Mouse (Mus musculus): ENCODE measurements around the gene Prdm11.
A peak's percentile ranks its signal among the peaks of the same experiment; 100 is the strongest.

Gene Prdm11

DNA sequence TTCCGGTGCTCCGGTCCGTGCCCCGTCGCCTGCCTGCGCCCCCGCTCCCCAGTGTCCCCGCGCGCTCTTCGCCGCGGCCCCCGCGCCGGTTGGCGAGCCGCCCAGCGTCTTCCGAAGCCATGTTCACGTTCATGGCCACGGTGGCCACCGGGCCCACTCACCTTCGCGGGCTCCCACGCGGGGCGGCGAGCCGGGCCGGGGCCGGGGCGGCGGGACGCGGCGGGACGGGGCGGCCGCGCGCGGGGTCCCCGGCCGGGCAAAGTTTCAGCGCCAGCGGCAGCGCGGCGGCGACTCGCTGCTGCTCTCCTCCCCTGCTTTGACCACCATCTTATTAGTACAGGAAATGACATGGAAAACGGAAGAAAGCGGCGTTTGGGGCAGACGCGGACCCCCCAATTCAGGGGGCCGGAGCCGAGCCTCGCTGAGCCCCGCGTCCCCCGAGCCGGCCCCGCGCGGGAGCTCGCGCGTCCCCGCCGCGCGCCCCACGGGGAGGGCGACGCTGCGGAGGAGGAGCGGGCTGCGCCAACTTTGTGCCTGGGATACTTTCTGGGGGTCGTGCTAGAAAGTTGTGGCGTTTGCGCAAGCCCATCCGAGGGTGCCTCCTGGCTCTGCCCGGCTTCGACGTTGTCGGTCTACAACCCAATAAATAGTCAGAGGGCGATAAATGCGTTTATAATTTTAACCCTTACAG lies at the start of gene Prdm11:
Prdm11 (minus strand) TSS at position 350 of the 691 bp plus-strand sequence.
- DNase-seq (ENCODE audit: low read depth, low spot score): no peak

- no peak for DNase-seq (ENCODE audit: low read depth, low spot score)
Measured at GRCm38 (mm10) chr2:93092347-93092746, 46.4 kb upstream of the Prdm11 start.

- DNase-seq (ENCODE audit: low read depth, low spot score): no peak
Measured at GRCm38 (mm10) chr2:93091679-93092078, 45.7 kb upstream of the Prdm11 start.

GRCm38 (mm10) chr2:93089379-93090089 lies 43.6 kb upstream of the Prdm11 start:
- no peak for DNase-seq (ENCODE audit: low read depth, low spot score)

- DNase-seq (ENCODE audit: low read depth, low spot score): no peak
Measured at GRCm38 (mm10) chr2:93088006-93088405, 42.0 kb upstream of the Prdm11 start.

GRCm38 (mm10) chr2:93085291-93086027 lies 39.5 kb upstream of the Prdm11 start:
- no peak for DNase-seq (ENCODE audit: low read depth, low spot score)

GRCm38 (mm10) chr2:93084481-93084880 lies 38.5 kb upstream of the Prdm11 start:
- no peak for DNase-seq (ENCODE audit: low read depth, low spot score)

DNA sequence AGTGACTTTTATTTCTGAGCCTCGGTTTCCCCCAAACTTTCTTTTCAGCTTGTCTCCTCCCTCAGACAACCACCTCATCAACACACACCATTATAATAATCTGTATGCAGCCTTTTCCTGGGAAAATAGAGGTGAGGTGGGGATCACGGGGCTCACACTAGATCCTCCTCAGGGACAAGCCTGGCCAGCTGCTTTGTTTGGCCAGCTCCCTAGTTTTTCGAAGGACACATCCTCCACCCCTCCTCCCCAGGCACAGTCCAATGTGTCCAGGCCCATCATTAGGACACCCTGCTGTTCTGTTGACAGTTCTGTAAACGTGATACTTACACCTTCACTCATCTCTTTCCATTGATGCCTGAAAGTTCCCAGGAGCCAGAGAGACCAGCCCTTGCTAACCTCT lies 37.4 kb upstream of the Prdm11 start:
- no peak for DNase-seq (ENCODE audit: low read depth, low spot score)

- DNase-seq (ENCODE audit: low read depth, low spot score): no peak
Measured at GRCm38 (mm10) chr2:93082846-93083245, 36.9 kb upstream of the Prdm11 start.

DNA sequence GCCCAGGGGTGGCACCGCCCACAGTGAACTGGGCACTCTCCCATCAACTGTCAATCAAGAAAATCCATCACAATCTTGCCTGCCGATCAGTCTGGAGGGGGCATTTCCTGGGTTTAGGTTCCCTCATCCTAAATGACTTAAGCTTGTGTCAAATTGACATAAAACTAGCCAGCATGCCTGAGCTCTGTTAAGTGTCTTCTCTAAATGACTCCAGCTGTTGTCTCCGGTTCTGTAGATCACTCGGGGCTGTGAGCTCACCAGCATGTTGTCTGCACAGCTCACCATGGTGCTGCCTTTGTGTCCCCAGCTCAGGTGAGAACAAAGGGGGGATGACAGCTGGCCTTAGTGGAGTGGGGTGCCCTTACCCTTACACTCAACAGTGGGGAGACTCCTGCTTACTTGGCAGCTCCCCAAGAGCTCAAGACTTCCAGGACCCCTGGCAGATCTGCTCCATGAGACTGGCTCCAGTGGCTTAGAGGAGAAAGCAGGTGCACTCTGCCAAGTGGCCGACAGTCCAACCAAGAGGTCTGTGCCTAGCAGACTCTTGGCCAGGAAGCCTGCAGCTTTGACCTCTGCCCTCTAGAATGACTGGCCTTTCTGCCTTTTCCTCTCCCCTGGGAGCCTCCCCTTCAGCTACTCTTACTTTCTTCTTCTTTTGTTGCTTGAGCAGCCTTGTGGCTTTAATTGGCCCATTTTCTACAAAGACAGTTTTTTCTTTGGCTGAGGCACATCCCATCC lies 35.1 kb upstream of the Prdm11 start:
- DNase-seq (ENCODE audit: low read depth, low spot score): no peak

- DNase-seq (ENCODE audit: low read depth, low spot score): no peak
Measured at GRCm38 (mm10) chr2:93079394-93079793, 33.4 kb upstream of the Prdm11 start.

- DNase-seq (ENCODE audit: low read depth, low spot score): no peak
Measured at GRCm38 (mm10) chr2:93076578-93076955, 30.6 kb upstream of the Prdm11 start.

- peak; percentile 25 for DNase-seq (ENCODE audit: low read depth, low spot score)
Measured at GRCm38 (mm10) chr2:93075738-93076577, 30.0 kb upstream of the Prdm11 start.

DNA sequence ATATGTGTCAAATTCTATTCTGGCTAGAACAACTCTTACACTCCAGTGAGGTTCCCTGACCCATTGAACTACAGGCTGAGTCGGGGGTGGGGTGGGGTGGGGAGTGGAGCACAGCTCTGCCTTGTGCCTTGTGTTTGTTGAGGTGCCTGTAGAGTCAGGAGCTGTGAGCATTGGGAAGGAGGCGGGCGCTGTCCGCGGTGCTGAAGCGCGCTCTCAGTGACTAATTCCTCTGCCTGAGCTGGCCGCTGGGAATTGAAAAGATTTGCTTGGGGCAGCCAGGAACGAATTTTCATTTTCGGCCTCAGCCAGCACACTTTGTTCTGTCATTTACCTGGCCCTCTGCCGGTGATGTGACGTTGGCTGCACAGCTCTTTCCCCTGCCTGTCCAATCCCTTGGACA lies 25.7 kb upstream of the Prdm11 start:
- DNase-seq (ENCODE audit: low read depth, low spot score): no peak

GRCm38 (mm10) chr2:93068942-93069341 lies 23.0 kb upstream of the Prdm11 start:
- DNase-seq (ENCODE audit: low read depth, low spot score): no peak

GRCm38 (mm10) chr2:93063347-93063746 lies 17.4 kb upstream of the Prdm11 start:
- no peak for DNase-seq (ENCODE audit: low read depth, low spot score)

GRCm38 (mm10) chr2:93051873-93052272 lies 5.9 kb upstream of the Prdm11 start:
- no peak for DNase-seq (ENCODE audit: low read depth, low spot score)

GRCm38 (mm10) chr2:93048601-93049323 lies 2.8 kb upstream of the Prdm11 start:
- DNase-seq (ENCODE audit: low read depth, low spot score): peak; percentile 83

DNA sequence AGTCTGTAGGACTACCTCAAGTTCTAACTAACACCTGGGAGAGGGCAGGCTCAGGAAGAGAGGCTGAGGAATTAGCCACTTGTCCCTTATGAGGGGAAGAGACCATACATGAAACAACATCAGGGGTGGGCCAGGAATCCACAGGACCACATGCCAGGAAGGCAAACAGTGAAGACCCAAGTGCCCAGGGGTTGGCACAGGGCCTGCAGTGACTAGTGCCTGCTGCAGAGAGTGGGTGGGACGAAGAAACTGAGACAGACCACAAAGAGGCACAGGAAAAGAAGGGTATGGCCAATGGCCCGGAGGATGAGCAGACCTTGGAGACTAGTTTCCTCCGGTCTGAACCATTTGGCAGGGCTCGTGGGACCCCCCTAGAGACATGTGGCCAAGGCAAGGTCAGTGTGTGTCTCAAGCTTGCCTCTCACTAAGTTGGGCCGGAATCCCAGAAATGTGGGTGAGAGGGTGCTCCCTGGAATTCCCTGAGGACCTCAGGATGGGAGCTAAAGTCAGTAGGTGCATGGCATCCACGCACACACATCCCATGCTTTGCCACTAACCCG lies 1.6 kb upstream of the Prdm11 start:
- no peak for DNase-seq (ENCODE audit: low read depth, low spot score)

- DNase-seq (ENCODE audit: low read depth, low spot score): no peak
Measured at GRCm38 (mm10) chr2:93047036-93047435, 1.1 kb upstream of the Prdm11 start.
